Mouse (Mus musculus): ENCODE measurements around the gene Pcbp1. TPM values are rescaled to one million over a fixed set of nuclear protein-coding genes. Genes with fewer than 3 reads are reported as not detected.

The Pcbp1 gene
- polyA plus RNA-seq, 1 experiment from 2014 or later: 588 TPM

- Histone ChIP-seq H3K27me3 (ENCODE audit: insufficient read depth, low read length) (no peaks in the 10 kb centered on the region), H3K36me3 (ENCODE audit: insufficient read depth) (peaks cover 44% of the 10 kb centered on the region), H3K4me3 (ENCODE audit: low read depth, low read length) (no peak overlapping the region), H3K27ac (ENCODE audit: low read depth) (no peak overlapping the region), H3K4me2 (no peak overlapping the region), H3K9me3 (ENCODE audit: low read depth, low read length) (no peaks in the 10 kb centered on the region), H3K4me1 (ENCODE audit: insufficient read depth) (no peaks in the 10 kb centered on the region), H3K9ac (no peak overlapping the region)
- peak; percentile 55 for TF ChIP-seq CTCF (IDR thresholded peaks at IDR 0.05; ENCODE audit: low read depth)
- ATAC-seq (ENCODE audit: insufficient read depth) (no peak), DNase-seq (no peak)
- WGBS: 70% methylated on average over 2 of the region's 2 CpGs
These were observed 15.5 kb upstream of the Pcbp1 start for GRCm38 (mm10) chr6:86541650-86542049.

GRCm38 (mm10) chr6:86528451-86528785 lies 2.3 kb upstream of the Pcbp1 start:
- DNase-seq: no peak
- H3K4me1 ChIP-seq (ENCODE audit: insufficient read depth): 0 out of 2 replicates have a peak, but pooled peaks cover 4% of the 10 kb centered on the region
- no peaks in the 10 kb centered on the region for H3K9me3 ChIP-seq (ENCODE audit: low read depth, low read length)
- H3K9ac ChIP-seq: no peak overlapping the region
- ATAC-seq (ENCODE audit: insufficient read depth): no peak
- 84% methylated on average over 1 of the region's 1 CpGs for WGBS
- H3K4me3 ChIP-seq (ENCODE audit: low read depth, low read length): no peak overlapping the region
- H3K36me3 ChIP-seq (ENCODE audit: insufficient read depth): peaks cover 34% of the 10 kb centered on the region
- H3K27ac ChIP-seq (ENCODE audit: low read depth): no peak overlapping the region
- no peak overlapping the region for H3K4me2 ChIP-seq
- no peak for TF ChIP-seq CTCF (IDR thresholded peaks at IDR 0.05; ENCODE audit: low read depth)
- no peaks in the 10 kb centered on the region for H3K27me3 ChIP-seq (ENCODE audit: insufficient read depth, low read length)

GRCm38 (mm10) chr6:86527766-86528450 lies 1.8 kb upstream of the Pcbp1 start:
- Histone ChIP-seq H3K9me3 (ENCODE audit: low read depth, low read length) (no peaks in the 10 kb centered on the region), H3K4me3 (ENCODE audit: low read depth, low read length) (peak overlapping the region; percentile 99), H3K36me3 (ENCODE audit: insufficient read depth) (peaks cover 34% of the 10 kb centered on the region), H3K27ac (ENCODE audit: low read depth) (peak overlapping the region; percentile 100), H3K4me1 (ENCODE audit: insufficient read depth) (peaks cover 6% of the 10 kb centered on the region; the same call in 1 of the 2 replicates), H3K9ac (no peak overlapping the region), H3K27me3 (ENCODE audit: insufficient read depth, low read length) (no peaks in the 10 kb centered on the region), H3K4me2 (peak overlapping the region; percentile 82)
- ATAC-seq (ENCODE audit: insufficient read depth): no peak
- TF ChIP-seq CTCF (IDR thresholded peaks at IDR 0.05; ENCODE audit: low read depth): no peak
- DNase-seq: no peak
- 40% methylated on average over 3 of the region's 4 CpGs for WGBS

- TF ChIP-seq CTCF (IDR thresholded peaks at IDR 0.05; ENCODE audit: low read depth): no peak
- peak; percentile 84 for DNase-seq
- H3K4me2 ChIP-seq: peak overlapping the region; percentile 82
- peaks cover 10% of the 10 kb centered on the region; the same call in 1 of the 2 replicates for H3K4me1 ChIP-seq (ENCODE audit: insufficient read depth)
- no peaks in the 10 kb centered on the region for H3K27me3 ChIP-seq (ENCODE audit: insufficient read depth, low read length)
- no peaks in the 10 kb centered on the region for H3K9me3 ChIP-seq (ENCODE audit: low read depth, low read length)
- H3K27ac ChIP-seq (ENCODE audit: low read depth): peak overlapping the region; percentile 100
- peak overlapping the region; percentile 99 for H3K4me3 ChIP-seq (ENCODE audit: low read depth, low read length)
- 4% methylated on average over 49 of the region's 49 CpGs for WGBS
- peak; percentile 77 for ATAC-seq (ENCODE audit: insufficient read depth)
- peak overlapping the region; percentile 99 for H3K9ac ChIP-seq
- peaks cover 33% of the 10 kb centered on the region for H3K36me3 ChIP-seq (ENCODE audit: insufficient read depth)
These were observed 1.0 kb upstream of the Pcbp1 start for GRCm38 (mm10) chr6:86526961-86527740.

- Histone ChIP-seq H3K27ac (ENCODE audit: low read depth) (peak overlapping the region; percentile 100), H3K4me1 (ENCODE audit: insufficient read depth) (peaks cover 10% of the 10 kb centered on the region; the same call in 1 of the 2 replicates), H3K4me2 (peak overlapping the region; percentile 82), H3K9me3 (ENCODE audit: low read depth, low read length) (no peaks in the 10 kb centered on the region), H3K4me3 (ENCODE audit: low read depth, low read length) (peak overlapping the region; percentile 99), H3K9ac (peak overlapping the region; percentile 99), H3K36me3 (ENCODE audit: insufficient read depth) (peaks cover 29% of the 10 kb centered on the region), H3K27me3 (ENCODE audit: insufficient read depth, low read length) (no peaks in the 10 kb centered on the region)
- TF ChIP-seq CTCF (IDR thresholded peaks at IDR 0.05; ENCODE audit: low read depth): no peak
- under 1% methylated on average over 36 of the region's 36 CpGs for WGBS
- peak; percentile 77 for DNase-seq
- peak; percentile 26; the same call in 1 of the 2 replicates for ATAC-seq (ENCODE audit: insufficient read depth)
These were observed 482 bp downstream of the Pcbp1 start for GRCm38 (mm10) chr6:86525646-86526031.

GRCm38 (mm10) chr6:86524879-86525645 lies 1.1 kb downstream of the Pcbp1 start:
- Histone ChIP-seq H3K27ac (ENCODE audit: low read depth) (peak overlapping the region; percentile 100), H3K36me3 (ENCODE audit: insufficient read depth) (peaks cover 26% of the 10 kb centered on the region), H3K4me1 (ENCODE audit: insufficient read depth) (peaks cover 10% of the 10 kb centered on the region; the same call in 1 of the 2 replicates), H3K9me3 (ENCODE audit: low read depth, low read length) (no peaks in the 10 kb centered on the region), H3K4me3 (ENCODE audit: low read depth, low read length) (peak overlapping the region; percentile 99), H3K9ac (peak overlapping the region; percentile 99), H3K27me3 (ENCODE audit: insufficient read depth, low read length) (no peaks in the 10 kb centered on the region), H3K4me2 (peak overlapping the region; percentile 82)
- peak; percentile 47 for DNase-seq
- under 1% methylated on average over 51 of the region's 51 CpGs for WGBS
- TF ChIP-seq CTCF (IDR thresholded peaks at IDR 0.05; ENCODE audit: low read depth): no peak
- peak; percentile 19 for ATAC-seq (ENCODE audit: insufficient read depth)

All from lung, embryonic 14.5 days (tissue).